Mouse (Mus musculus) lung, adult 2 months (tissue): ENCODE data around the gene Rnft2. TPM values are rescaled to one million over a fixed set of nuclear protein-coding genes. Genes with fewer than 3 reads are reported as not detected.

ENCODE experiments used
- DNase-seq: peaks from one replicate; pipeline ENCODE4 v3.0.0; 2022
- H3K4me1 ChIP-seq: fragments of 200-500 bp; 2 replicates; pipeline ENCODE4 v1.6.1; 2011; ENCODE audit warnings: low read length; ENCODE audit not compliant: control insufficient read depth, insufficient read depth
- H3K4me3 ChIP-seq: fragments of 200-500 bp; replicated peaks from 2 replicates; pipeline ENCODE3; 2011; ENCODE audit warnings: low read depth, mild to moderate bottlenecking, control low read depth, low read length; ENCODE audit errors: extremely low read depth
- CTCF ChIP-seq: fragments of 200-500 bp; IDR thresholded peaks from 2 replicates; pipeline ENCODE4 v1.5.1; 2011; ENCODE audit warnings: mild to moderate bottlenecking, low read length, control low read depth; ENCODE audit not compliant: insufficient read depth
- POLR2A ChIP-seq: fragments of 200-500 bp; IDR thresholded peaks from 2 replicates; pipeline ENCODE4 v1.6.1; 2011; ENCODE audit warnings: low read depth, mild to moderate bottlenecking, control low read depth, low read length, borderline replicate concordance; ENCODE audit errors: extremely low read depth
- WGBS: fragments of 180-500 bp; shearing (Covaris S2); methylation state at CpG from one replicate; pipeline ENCODE4 v1.1.7; 2018; 5-methylcytosine and 5-hydroxymethylcytosine counted together
- polyA plus RNA-seq: library from polyadenylated mRNA; depleted of rRNA; stranded (reverse); fragments of >200 nt; gene quantifications from 2 replicates; pipeline ENCODE4 v1.2.3, GENCODE M21; 2012

Rnft2 gene
- polyA plus RNA-seq, 1 experiment, result 3.3 TPM

- no peak for DNase-seq
- Histone ChIP-seq H3K4me3 (no peak overlapping the region), H3K4me1 (no peaks in the 10 kb centered on the region)
- TF ChIP-seq CTCF (no peak), POLR2A (no peak)
- WGBS, result 47% methylated on average over 9 of the region's 9 CpGs
These were observed 21.7 kb downstream of the Rnft2 start for GRCm38 (mm10) chr5:118223142-118223757.

- H3K4me1 ChIP-seq, result no peaks in the 10 kb centered on the region
- H3K4me3 ChIP-seq, result no peak overlapping the region
- 55% methylated on average over 6 of the region's 6 CpGs for WGBS
- no peak for DNase-seq
- TF ChIP-seq CTCF (no peak), POLR2A (no peak)
These were observed 27.5 kb downstream of the Rnft2 start for GRCm38 (mm10) chr5:118217410-118217809.

- 8% methylated on average over 24 of the region's 24 CpGs for WGBS
- DNase-seq, result peak; percentile 66
- TF ChIP-seq POLR2A, result no peak
- TF ChIP-seq CTCF, result no peak
- no peak overlapping the region for H3K4me3 ChIP-seq
- no peaks in the 10 kb centered on the region for H3K4me1 ChIP-seq
These were observed 30.3 kb downstream of the Rnft2 start for GRCm38 (mm10) chr5:118214418-118215154.

GRCm38 (mm10) chr5:118214012-118214411 is 30.9 kb downstream of the Rnft2 start:
- TF ChIP-seq POLR2A, result no peak
- TF ChIP-seq CTCF, result no peak
- WGBS, result 27% methylated on average over 5 of the region's 5 CpGs
- no peaks in the 10 kb centered on the region for H3K4me1 ChIP-seq
- DNase-seq, result no peak
- no peak overlapping the region for H3K4me3 ChIP-seq

GRCm38 (mm10) chr5:118205852-118206251 is 39.1 kb downstream of the Rnft2 start:
- Histone ChIP-seq H3K4me3 (no peak overlapping the region), H3K4me1 (no peaks in the 10 kb centered on the region)
- TF ChIP-seq POLR2A (no peak), CTCF (no peak)
- DNase-seq, result no peak
- WGBS, result 81% methylated on average over 8 of the region's 8 CpGs

- H3K4me3 ChIP-seq, result no peak overlapping the region
- 61% methylated on average over 16 of the region's 16 CpGs for WGBS
- TF ChIP-seq POLR2A, result no peak
- no peak for TF ChIP-seq CTCF
- DNase-seq, result no peak
- no peaks in the 10 kb centered on the region for H3K4me1 ChIP-seq
These were observed 40.1 kb downstream of the Rnft2 start for GRCm38 (mm10) chr5:118204675-118205440.

- TF ChIP-seq POLR2A, result no peak
- no peak for TF ChIP-seq CTCF
- Histone ChIP-seq H3K4me3 (no peak overlapping the region), H3K4me1 (no peaks in the 10 kb centered on the region)
- 74% methylated on average over 5 of the region's 5 CpGs for WGBS
- no peak for DNase-seq
These were observed 45.2 kb downstream of the Rnft2 start for GRCm38 (mm10) chr5:118199670-118200069.

- TF ChIP-seq POLR2A (no peak), CTCF (no peak)
- H3K4me1 ChIP-seq, result no peaks in the 10 kb centered on the region
- 78% methylated on average over 13 of the region's 13 CpGs for WGBS
- no peak for DNase-seq
- H3K4me3 ChIP-seq, result no peak overlapping the region
These were observed 47.5 kb downstream of the Rnft2 start for GRCm38 (mm10) chr5:118197421-118197820.

- 30% methylated on average over 18 of the region's 18 CpGs for WGBS
- no peak for TF ChIP-seq POLR2A
- TF ChIP-seq CTCF, result no peak
- H3K4me1 ChIP-seq, result no peaks in the 10 kb centered on the region
- DNase-seq, result no peak
- H3K4me3 ChIP-seq, result no peak overlapping the region
These were observed 52.7 kb downstream of the Rnft2 start for GRCm38 (mm10) chr5:118192221-118192620.
